Mouse (Mus musculus) cerebellum, adult 2 months (tissue): ENCODE results near the gene Nav3. TPM values are rescaled to one million over a fixed set of nuclear protein-coding genes. Genes with fewer than 3 reads are reported as not detected.
A peak's percentile ranks its signal among the peaks of the same experiment; 100 is the strongest.

Source experiments
- DNase-seq, 2 experiments: peaks; one replicate each; pipeline ENCODE4 v3.0.0; 2021
- H3K27ac ChIP-seq: fragments of 200-500 bp; 2 replicates; pipeline ENCODE4 v1.5.1; 2012; ENCODE audit warnings: low read length, control low read depth, inconsistent platforms; ENCODE audit not compliant: insufficient read depth
- H3K27me3 ChIP-seq: fragments of 200-500 bp; 2 replicates; pipeline ENCODE4 v1.6.1; 2012; ENCODE audit warnings: inconsistent platforms, mild to moderate bottlenecking, low read length, moderate library complexity; ENCODE audit not compliant: control insufficient read depth, insufficient read depth
- H3K4me1 ChIP-seq: fragments of 200-500 bp; 2 replicates; pipeline ENCODE4 v1.6.1; 2011; ENCODE audit warnings: low read length; ENCODE audit not compliant: control insufficient read depth, insufficient read depth
- H3K4me3 ChIP-seq: fragments of 200-500 bp; replicated peaks from 2 replicates; pipeline ENCODE3; 2011; ENCODE audit warnings: mild to moderate bottlenecking, low read depth, low read length, control low read depth; ENCODE audit not compliant: insufficient read depth
- CTCF ChIP-seq: fragments of 200-500 bp; IDR thresholded peaks from 2 replicates; pipeline ENCODE4 v1.5.1; 2011; ENCODE audit warnings: low read depth, mild to moderate bottlenecking, control low read depth, low read length, moderate library complexity, borderline replicate concordance; ENCODE audit not compliant: insufficient read depth
- POLR2A ChIP-seq: fragments of 200-500 bp; IDR thresholded peaks from 2 replicates; pipeline ENCODE4 v1.6.1; 2011; ENCODE audit warnings: low read length, control low read depth, borderline replicate concordance; ENCODE audit not compliant: insufficient read depth
- WGBS: fragments of 180-500 bp; shearing (Covaris S2); methylation state at CpG from one replicate; pipeline ENCODE4 v1.1.7; 2018; 5-methylcytosine and 5-hydroxymethylcytosine counted together
- polyA plus RNA-seq: library from polyadenylated mRNA; depleted of rRNA; stranded (reverse); fragments of >200 nt; gene quantifications from 2 replicates; pipeline ENCODE4 v1.2.3, GENCODE M21; 2012

Nav3 gene
- polyA plus RNA-seq, 1 experiment = 10.6 TPM

- Histone ChIP-seq H3K4me3 (no peak overlapping the region), H3K4me1 (no peaks in the 10 kb centered on the region), H3K27me3 (no peaks in the 10 kb centered on the region), H3K27ac (no peak overlapping the region)
- no peak for DNase-seq
- TF ChIP-seq CTCF (no peak), POLR2A (no peak)
Observed at GRCm38 (mm10) chr10:109803441-109803840, 652.6 kb downstream of the Nav3 start.

GRCm38 (mm10) chr10:109802236-109802635, 653.8 kb downstream of the Nav3 start:
- 55% methylated on average over 1 of the region's 1 CpGs for WGBS
- TF ChIP-seq CTCF (no peak), POLR2A (no peak)
- no peak overlapping the region for H3K27ac ChIP-seq

GRCm38 (mm10) chr10:109799246-109799645, 656.8 kb downstream of the Nav3 start:
- DNase-seq = no peak
- 95% methylated on average over 6 of the region's 6 CpGs for WGBS
- TF ChIP-seq CTCF (no peak), POLR2A (no peak)
- Histone ChIP-seq H3K4me3 (no peak overlapping the region), H3K27ac (no peak overlapping the region), H3K4me1 (no peaks in the 10 kb centered on the region), H3K27me3 (no peaks in the 10 kb centered on the region)

More at GRCm38 (mm10) chr10:109802236-109802635, 653.8 kb downstream of the Nav3 start:
- H3K4me3 ChIP-seq = no peak overlapping the region
- DNase-seq = no peak
- no peaks in the 10 kb centered on the region for H3K4me1 ChIP-seq
- no peaks in the 10 kb centered on the region for H3K27me3 ChIP-seq

GRCm38 (mm10) chr10:109796981-109797380, 659.0 kb downstream of the Nav3 start:
- WGBS = 52% methylated on average over 3 of the region's 3 CpGs
- Histone ChIP-seq H3K4me1 (no peaks in the 10 kb centered on the region), H3K4me3 (no peak overlapping the region), H3K27ac (no peak overlapping the region), H3K27me3 (no peaks in the 10 kb centered on the region)
- no peak for TF ChIP-seq POLR2A
- no peak for TF ChIP-seq CTCF
- DNase-seq = no peak

- TF ChIP-seq CTCF (no peak), POLR2A (no peak)
- Histone ChIP-seq H3K27ac (no peak overlapping the region), H3K4me1 (no peaks in the 10 kb centered on the region), H3K27me3 (no peaks in the 10 kb centered on the region), H3K4me3 (no peak overlapping the region)
- DNase-seq = no peak
- 76% methylated on average over 4 of the region's 4 CpGs for WGBS
Observed at GRCm38 (mm10) chr10:109793491-109793890, 662.5 kb downstream of the Nav3 start.

GRCm38 (mm10) chr10:109788728-109789127, 667.3 kb downstream of the Nav3 start:
- H3K27ac ChIP-seq = no peak overlapping the region
- TF ChIP-seq CTCF (no peak), POLR2A (no peak)
- H3K4me3 ChIP-seq = no peak overlapping the region
- H3K4me1 ChIP-seq = no peaks in the 10 kb centered on the region
- DNase-seq = no peak
- H3K27me3 ChIP-seq = no peaks in the 10 kb centered on the region
- 94% methylated on average over 2 of the region's 2 CpGs for WGBS

GRCm38 (mm10) chr10:109779109-109779508, 676.9 kb downstream of the Nav3 start:
- no peak for DNase-seq
- TF ChIP-seq CTCF (no peak), POLR2A (no peak)
- no peak overlapping the region for H3K27ac ChIP-seq

GRCm38 (mm10) chr10:109769092-109769491, 686.9 kb downstream of the Nav3 start:
- Histone ChIP-seq H3K27ac (no peak overlapping the region), H3K4me1 (no peaks in the 10 kb centered on the region), H3K27me3 (no peaks in the 10 kb centered on the region), H3K4me3 (no peak overlapping the region)
- TF ChIP-seq POLR2A = no peak
- no peak for TF ChIP-seq CTCF
- DNase-seq = no peak
- 72% methylated on average over 8 of the region's 8 CpGs for WGBS

More at GRCm38 (mm10) chr10:109779109-109779508, 676.9 kb downstream of the Nav3 start:
- Histone ChIP-seq H3K4me3 (no peak overlapping the region), H3K4me1 (no peaks in the 10 kb centered on the region), H3K27me3 (no peaks in the 10 kb centered on the region)
- 98% methylated on average over 4 of the region's 4 CpGs for WGBS

GRCm38 (mm10) chr10:109765650-109766049, 690.4 kb downstream of the Nav3 start:
- H3K27me3 ChIP-seq = no peaks in the 10 kb centered on the region
- H3K27ac ChIP-seq = no peak overlapping the region
- no peak overlapping the region for H3K4me3 ChIP-seq
- WGBS = 27% methylated on average over 2 of the region's 2 CpGs
- TF ChIP-seq CTCF = peak; percentile 38; the same call in 1 of the 2 replicates
- TF ChIP-seq POLR2A = no peak
- DNase-seq = peak; percentile 47 to 61
- H3K4me1 ChIP-seq = no peaks in the 10 kb centered on the region
